Mouse (Mus musculus): ENCODE results near the gene Ace3.

- TF ChIP-seq CTCF (conservative IDR thresholded peaks at IDR 0.05; ENCODE audit: low read length): no peak
- TF ChIP-seq POU5F1 (IDR thresholded peaks at IDR 0.05; ENCODE audit: borderline replicate concordance, low read length): no peak
- no peak for TF ChIP-seq NANOG (IDR thresholded peaks at IDR 0.05; ENCODE audit: borderline replicate concordance, low read length)
These were observed 10.0 kb upstream of the Ace3 start for GRCm38 (mm10) chr11:105984452-105984851.
